Comparison of ENCODE assay signal across 8 mouse cellular contexts in the genomic region with DNA sequence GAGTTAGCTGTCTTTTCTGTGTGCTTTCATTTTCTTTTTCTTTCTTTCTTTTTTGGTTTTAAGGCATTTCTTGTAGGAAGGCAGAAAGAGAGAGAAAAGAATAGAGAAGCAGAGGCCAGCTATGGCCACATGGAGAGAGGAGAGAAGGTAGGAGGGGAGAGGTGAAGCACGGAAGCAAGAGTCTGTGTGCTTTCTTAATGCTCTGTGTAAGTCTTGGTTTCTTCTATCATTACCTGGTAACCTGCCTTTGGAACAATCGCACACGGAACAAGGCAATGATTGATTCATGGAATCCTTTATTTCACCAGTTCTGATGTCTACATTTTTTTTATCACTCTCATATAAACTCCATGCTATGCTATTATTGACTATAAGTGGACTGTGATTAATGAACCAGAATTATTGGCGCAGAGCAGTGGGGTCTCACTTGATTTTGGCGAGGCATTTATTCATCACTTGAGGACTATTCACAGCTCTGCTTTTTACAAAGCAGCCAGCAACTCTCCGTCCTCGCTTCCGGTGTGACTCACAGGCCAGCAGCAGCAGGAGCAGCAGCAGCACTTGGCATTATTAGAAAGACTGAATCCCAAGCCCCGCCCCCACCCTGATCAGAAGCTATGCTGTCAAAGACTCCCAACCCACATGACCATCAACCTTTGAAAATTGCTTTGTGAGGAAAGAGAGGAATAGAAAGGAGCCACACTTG.
DNase-seq lines count a peak whose midpoint lies in the region; ATAC-seq and TF ChIP-seq lines count a peak whose summit lies in the region.

No protein-coding gene starts in this region.

- no peaks in the 10 kb centered on the region for H3K36me3 ChIP-seq in forebrain, postnatal 0 days (ENCODE audit: insufficient read depth)
- H3K36me3 ChIP-seq in neural tube, embryonic 12.5 days: no peaks in the 10 kb centered on the region
- no peaks in the 10 kb centered on the region for H3K36me3 ChIP-seq in intestine, postnatal 0 days (ENCODE audit: control insufficient read depth, insufficient read depth)

- H3K4me2 ChIP-seq in forebrain, postnatal 0 days (ENCODE audit: low read depth): peak overlapping the region; percentile 17
- peak overlapping the region; percentile 28; the same call in 1 of the 2 replicates for H3K4me2 ChIP-seq in neural tube, embryonic 12.5 days (replicated peaks)
- H3K4me2 ChIP-seq in intestine, postnatal 0 days (replicated peaks; ENCODE audit: low read depth): no peak overlapping the region

- DNase-seq in heart, postnatal 14 days: peak; percentile 1 to 19
- no peak for DNase-seq in heart, postnatal 36 days
- DNase-seq in adrenal gland, postnatal 36 days: peak; percentile 11 to 38
- DNase-seq in forebrain, postnatal 0 days: peak; percentile 77
- no peak for DNase-seq in thymus, postnatal 4 days
- no peak for DNase-seq in thymus, postnatal 36 days

- H3K4me1 ChIP-seq in forebrain, postnatal 0 days (ENCODE audit: insufficient read depth): peaks cover 11% of the 10 kb centered on the region; the same call in 1 of the 2 replicates
- H3K4me1 ChIP-seq in neural tube, embryonic 12.5 days: no peaks in the 10 kb centered on the region
- H3K4me1 ChIP-seq in intestine, postnatal 0 days (replicated peaks; ENCODE audit: control insufficient read depth, insufficient read depth, low read length): no peaks in the 10 kb centered on the region

- no peak for TF ChIP-seq CTCF in forebrain, postnatal 0 days (IDR thresholded peaks at IDR 0.05; ENCODE audit: low read depth)
- no peak for TF ChIP-seq CTCF in intestine, postnatal 0 days (IDR thresholded peaks at IDR 0.05; ENCODE audit: low read depth)

- H3K4me3 ChIP-seq in forebrain, postnatal 0 days (ENCODE audit: low read depth, low read length): no peak overlapping the region
- H3K4me3 ChIP-seq in neural tube, embryonic 12.5 days: no peak overlapping the region
- H3K4me3 ChIP-seq in intestine, postnatal 0 days (ENCODE audit: low read depth, low read length): no peak overlapping the region

- peak overlapping the region; percentile 31 for H3K27ac ChIP-seq in forebrain, postnatal 0 days (ENCODE audit: low read depth, low read length)
- H3K27ac ChIP-seq in neural tube, embryonic 12.5 days: no peak overlapping the region
- H3K27ac ChIP-seq in intestine, postnatal 0 days (ENCODE audit: low read depth, low read length): no peak overlapping the region

- ATAC-seq in forebrain, postnatal 0 days: peak; percentile 92
- ATAC-seq in neural tube, embryonic 12.5 days (ENCODE audit: low FRiP score, low read depth): peak; percentile 75
- ATAC-seq in intestine, postnatal 0 days: no peak

- H3K9me3 ChIP-seq in forebrain, postnatal 0 days (ENCODE audit: low read length): no peaks in the 10 kb centered on the region
- no peaks in the 10 kb centered on the region for H3K9me3 ChIP-seq in neural tube, embryonic 12.5 days
- no peaks in the 10 kb centered on the region for H3K9me3 ChIP-seq in intestine, postnatal 0 days (ENCODE audit: control insufficient read depth)

- H3K9ac ChIP-seq in forebrain, postnatal 0 days: no peak overlapping the region
- H3K9ac ChIP-seq in neural tube, embryonic 12.5 days: no peak overlapping the region
- no peak overlapping the region for H3K9ac ChIP-seq in intestine, postnatal 0 days (ENCODE audit: low read depth, low read length)

- intact Hi-C loops in heart, postnatal 14 days (cut with DNase I): no loop called here
- intact Hi-C loops in heart, postnatal 36 days (cut with DNase I): no loop called here

- 17% methylated on average over 9 of the region's 9 CpGs for WGBS in forebrain, postnatal 0 days
- WGBS in neural tube, embryonic 12.5 days: 47% methylated on average over 9 of the region's 9 CpGs
- 60% methylated on average over 9 of the region's 9 CpGs for WGBS in intestine, postnatal 0 days

- H3K27me3 ChIP-seq in forebrain, postnatal 0 days (ENCODE audit: insufficient read depth, low read length): no peaks in the 10 kb centered on the region
- no peaks in the 10 kb centered on the region for H3K27me3 ChIP-seq in neural tube, embryonic 12.5 days (replicated peaks)
- no peaks in the 10 kb centered on the region for H3K27me3 ChIP-seq in intestine, postnatal 0 days (replicated peaks; ENCODE audit: control insufficient read depth, insufficient read depth, low read length)

Comparison
In these comparisons a context has a peak if more than half of its experiments do, and no peak if none do; other contexts are left out.
1. DNase-seq: peak in heart, postnatal 14 days (2 of 2), adrenal gland, postnatal 36 days (2 of 2) and forebrain, postnatal 0 days (single experiment); none in heart, postnatal 36 days (0 of 2), thymus, postnatal 4 days (single experiment) and thymus, postnatal 36 days (0 of 2).